Mouse (Mus musculus): Measurements from ENCODE around the gene Nat8f1. TPM values are rescaled to one million over a fixed set of nuclear protein-coding genes. Genes with fewer than 3 reads are reported as not detected.
"Not testable (repeated sequence)": the region's sequence is repeated elsewhere in the genome, so short reads cannot be mapped to it uniquely, and the experiment has no call there.

The Nat8f1 gene
- polyA plus RNA-seq, 2 experiments: 4.7 to 6.6 TPM

DNA sequence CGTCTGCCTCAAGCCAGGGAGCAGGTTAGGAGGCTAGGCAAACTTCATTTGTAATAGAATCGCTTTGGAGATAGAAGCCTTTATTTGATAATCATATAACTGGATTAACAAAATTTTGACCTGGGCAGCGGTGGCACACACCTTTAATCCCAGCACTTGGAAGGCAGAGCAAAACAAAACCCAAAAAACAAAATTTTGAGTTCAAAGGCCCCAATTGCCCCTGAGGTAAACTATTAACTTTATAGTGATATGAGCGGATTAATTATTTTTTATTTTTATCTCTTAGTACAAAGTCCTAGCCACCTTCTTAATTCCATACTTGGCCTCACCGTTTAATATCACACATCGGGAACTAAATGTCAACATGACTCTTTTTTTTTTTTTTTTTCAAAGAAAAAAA is 1.1 kb upstream of the Nat8f1 start:
- peaks cover 11 to 14% of the 10 kb centered on the region in 2 experiments for H3K4me1 ChIP-seq (replicated peaks; ENCODE audit: control insufficient read depth in 2 of 2, insufficient read depth in 2 of 2, low read length in 1 of 2)
- peak overlapping the region; percentile 75 for H3K27ac ChIP-seq
- no peak for DNase-seq (ENCODE audit: low read depth in 3 of 3, low spot score in 3 of 3)
- peak overlapping the region; percentile 67 for H3K9ac ChIP-seq (replicated peaks)
- TF ChIP-seq CTCF (IDR thresholded peaks at IDR 0.05; ENCODE audit: low read depth) (no peak), EP300 (IDR thresholded peaks at IDR 0.05; ENCODE audit: low read depth) (no peak)
- WGBS (ENCODE audit: insufficient replicate concordance): 67% methylated on average over 6 of the region's 6 CpGs
- no peaks in the 10 kb centered on the region for H3K9me3 ChIP-seq (ENCODE audit: control insufficient read depth, low read length)
- H3K36me3 ChIP-seq (replicated peaks; ENCODE audit: control insufficient read depth, insufficient read depth, low read depth): no peaks in the 10 kb centered on the region
- H3K4me3 ChIP-seq (ENCODE audit: insufficient read depth in 1 of 2, low read depth in 2 of 2, low read length in 2 of 2): peak overlapping the region; percentile 75 to 78
- no peaks in the 10 kb centered on the region for H3K27me3 ChIP-seq (ENCODE audit: control insufficient read depth, insufficient read depth, low read length)
- ATAC-seq (ENCODE audit: insufficient read depth): no peak
- peak overlapping the region; percentile 94 for H3K4me2 ChIP-seq (ENCODE audit: low read depth)

DNA sequence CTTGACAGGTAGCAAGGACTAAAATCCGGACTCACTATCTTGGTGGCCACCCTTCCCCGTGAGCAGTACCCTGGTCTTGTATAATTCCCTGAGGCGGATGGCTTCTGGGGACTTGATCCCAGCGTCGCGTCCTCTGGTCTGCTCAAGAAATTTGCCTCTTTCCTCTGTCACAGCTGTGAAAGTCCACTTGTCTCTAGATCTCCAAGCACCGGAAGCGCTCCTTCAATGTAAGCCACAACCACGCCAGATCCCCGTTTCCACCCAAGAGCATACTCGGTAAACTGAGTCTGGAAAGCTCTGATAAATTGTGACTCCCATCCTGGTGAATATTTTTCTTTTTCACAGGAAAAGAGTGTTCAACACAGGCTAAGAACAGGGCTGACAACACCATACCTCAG is 347 bp downstream of the Nat8f1 start:
- peak overlapping the region; percentile 75 to 78 for H3K4me3 ChIP-seq (ENCODE audit: insufficient read depth in 1 of 2, low read depth in 2 of 2, low read length in 2 of 2)
- peak overlapping the region; percentile 81 for H3K9ac ChIP-seq (replicated peaks)
- no peaks in the 10 kb centered on the region for H3K36me3 ChIP-seq (replicated peaks; ENCODE audit: control insufficient read depth, insufficient read depth, low read depth)
- H3K27ac ChIP-seq: peak overlapping the region; percentile 75
- DNase-seq (ENCODE audit: low read depth in 3 of 3, low spot score in 3 of 3) (no peak), ATAC-seq (ENCODE audit: insufficient read depth) (0 out of 2 replicates have a peak, but pooled peaks have one; percentile 2)
- TF ChIP-seq EP300 (IDR thresholded peaks at IDR 0.05; ENCODE audit: low read depth) (no peak), CTCF (IDR thresholded peaks at IDR 0.05; ENCODE audit: low read depth) (no peak)
- 3% methylated on average over 11 of the region's 11 CpGs for WGBS (ENCODE audit: insufficient replicate concordance)
- peak overlapping the region; percentile 94 for H3K4me2 ChIP-seq (ENCODE audit: low read depth)
- no peaks in the 10 kb centered on the region for H3K9me3 ChIP-seq (ENCODE audit: control insufficient read depth, low read length)
- H3K4me1 ChIP-seq (replicated peaks; ENCODE audit: control insufficient read depth in 2 of 2, insufficient read depth in 2 of 2, low read length in 1 of 2): peaks cover 11 to 16% of the 10 kb centered on the region in 2 experiments
- H3K27me3 ChIP-seq (ENCODE audit: control insufficient read depth, insufficient read depth, low read length): no peaks in the 10 kb centered on the region

DNA sequence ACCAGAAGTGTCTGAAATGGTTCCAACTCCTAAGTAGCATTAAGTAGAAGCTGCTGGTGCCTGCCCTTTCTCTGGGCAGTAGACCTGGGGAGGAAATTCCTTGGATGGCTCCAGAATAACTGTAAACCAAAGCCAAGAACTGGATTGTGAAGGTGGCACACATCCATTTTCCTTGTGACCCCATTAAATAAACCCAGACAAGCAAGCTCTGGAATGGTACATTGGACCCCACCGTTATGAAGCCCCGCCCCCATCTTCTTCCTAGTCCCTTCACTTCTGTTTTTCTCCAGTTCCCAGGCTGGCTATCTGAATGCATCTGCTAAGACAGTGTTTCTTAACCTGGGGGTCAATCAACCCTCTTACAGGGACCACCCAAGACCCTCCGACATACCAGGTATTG is 3.9 kb downstream of the Nat8f1 start, which contains the start of gene Tprkb:
TSS of gene Tprkb (plus strand) at position 279 of the 400 bp plus-strand sequence.
- Histone ChIP-seq H3K4me3 (ENCODE audit: insufficient read depth in 1 of 2, low read depth in 2 of 2, low read length in 2 of 2) (no peak within 1 kb of the TSS), H3K4me1 (replicated peaks; ENCODE audit: control insufficient read depth in 2 of 2, insufficient read depth in 2 of 2, low read length in 1 of 2) (peaks cover 10 to 16% of the 10 kb centered on the region in 2 experiments), H3K27ac (no peak within 1 kb of the TSS), H3K4me2 (ENCODE audit: low read depth) (no peak within 1 kb of the TSS), H3K27me3 (ENCODE audit: control insufficient read depth, insufficient read depth, low read length) (no peaks in the 10 kb centered on the region), H3K9ac (replicated peaks) (no peak within 1 kb of the TSS), H3K36me3 (replicated peaks; ENCODE audit: control insufficient read depth, insufficient read depth, low read depth) (no peaks in the 10 kb centered on the region), H3K9me3 (ENCODE audit: control insufficient read depth, low read length) (no peaks in the 10 kb centered on the region)
- TF ChIP-seq CTCF (IDR thresholded peaks at IDR 0.05; ENCODE audit: low read depth): no peak
- TF ChIP-seq EP300 (IDR thresholded peaks at IDR 0.05; ENCODE audit: low read depth): no peak
- no peak for ATAC-seq (ENCODE audit: insufficient read depth)
- DNase-seq (ENCODE audit: low read depth in 3 of 3, low spot score in 3 of 3): no peak
- WGBS (ENCODE audit: insufficient replicate concordance): 57% methylated on average over 3 of the region's 3 CpGs

DNA sequence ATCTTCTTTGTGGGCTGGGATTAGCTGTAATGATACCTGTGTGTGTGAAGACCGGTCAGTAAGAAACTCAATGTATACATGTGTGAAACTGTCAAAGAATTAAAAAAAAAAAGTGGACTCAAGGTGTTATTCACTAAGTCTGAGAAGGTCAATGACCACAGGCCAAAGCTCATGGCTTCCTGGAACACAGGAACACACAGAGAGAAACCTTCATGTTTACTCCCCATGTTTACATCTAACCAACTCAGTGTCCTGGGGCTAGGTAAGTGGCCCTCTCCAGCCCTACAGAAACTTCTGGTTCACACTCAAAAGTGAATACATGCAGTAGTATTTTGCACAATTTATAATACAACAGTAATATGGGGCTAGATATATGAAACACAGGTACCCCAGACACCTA is 5.8 kb downstream of the Nat8f1 start:
- Histone ChIP-seq H3K9me3 (ENCODE audit: control insufficient read depth, low read length) (no peaks in the 10 kb centered on the region), H3K27ac (no peak overlapping the region), H3K36me3 (replicated peaks; ENCODE audit: control insufficient read depth, insufficient read depth, low read depth) (no peaks in the 10 kb centered on the region), H3K9ac (replicated peaks) (no peak overlapping the region), H3K4me2 (ENCODE audit: low read depth) (no peak overlapping the region), H3K27me3 (ENCODE audit: control insufficient read depth, insufficient read depth, low read length) (no peaks in the 10 kb centered on the region), H3K4me3 (ENCODE audit: insufficient read depth in 1 of 2, low read depth in 2 of 2, low read length in 2 of 2) (no peak overlapping the region), H3K4me1 (replicated peaks; ENCODE audit: control insufficient read depth in 2 of 2, insufficient read depth in 2 of 2, low read length in 1 of 2) (peaks cover 5 to 8% of the 10 kb centered on the region in 2 experiments)
- DNase-seq (ENCODE audit: low read depth in 3 of 3, low spot score in 3 of 3): no peak
- WGBS (ENCODE audit: insufficient replicate concordance): 83% methylated on average over 1 of the region's 1 CpGs
- TF ChIP-seq CTCF (IDR thresholded peaks at IDR 0.05; ENCODE audit: low read depth): no peak
- no peak for TF ChIP-seq EP300 (IDR thresholded peaks at IDR 0.05; ENCODE audit: low read depth)
- ATAC-seq (ENCODE audit: insufficient read depth): no peak

DNA sequence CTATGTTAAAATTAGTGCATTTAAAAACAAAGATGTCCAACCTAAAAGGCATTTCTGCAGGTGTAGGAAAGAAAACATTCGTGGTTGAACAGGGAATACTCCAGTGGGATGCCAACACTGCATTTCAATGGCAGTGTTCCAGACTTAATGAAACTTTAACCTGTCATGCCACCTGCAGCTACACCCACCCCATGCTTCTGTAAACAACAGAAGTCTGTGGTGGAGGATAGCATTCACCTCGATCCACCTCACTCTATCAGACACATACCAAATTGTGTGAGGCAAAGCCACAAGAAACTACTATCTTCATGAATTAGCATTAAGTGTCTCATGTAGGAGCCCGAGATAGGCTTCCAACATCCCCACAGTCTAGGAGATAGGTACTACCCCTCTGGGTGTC is 7.1 kb downstream of the Nat8f1 start:
- TF ChIP-seq EP300 (IDR thresholded peaks at IDR 0.05; ENCODE audit: low read depth): no peak
- no peak for TF ChIP-seq CTCF (IDR thresholded peaks at IDR 0.05; ENCODE audit: low read depth)
- ATAC-seq (ENCODE audit: insufficient read depth) (no peak), DNase-seq (ENCODE audit: low read depth in 3 of 3, low spot score in 3 of 3) (no peak)
- no peak overlapping the region for H3K4me2 ChIP-seq (ENCODE audit: low read depth)
- no peaks in the 10 kb centered on the region for H3K27me3 ChIP-seq (ENCODE audit: control insufficient read depth, insufficient read depth, low read length)
- no peak overlapping the region for H3K27ac ChIP-seq
- 28% methylated on average over 3 of the region's 3 CpGs for WGBS (ENCODE audit: insufficient replicate concordance)
- H3K9ac ChIP-seq (replicated peaks): no peak overlapping the region
- H3K4me3 ChIP-seq (ENCODE audit: insufficient read depth in 1 of 2, low read depth in 2 of 2, low read length in 2 of 2): no peak overlapping the region
- no peaks in the 10 kb centered on the region for H3K9me3 ChIP-seq (ENCODE audit: control insufficient read depth, low read length)
- peaks cover 0 to 4% of the 10 kb centered on the region in 2 experiments; a peak in 1 of 4 replicates for H3K4me1 ChIP-seq (replicated peaks; ENCODE audit: control insufficient read depth in 2 of 2, insufficient read depth in 2 of 2, low read length in 1 of 2)
- no peaks in the 10 kb centered on the region for H3K36me3 ChIP-seq (replicated peaks; ENCODE audit: control insufficient read depth, insufficient read depth, low read depth)

DNA sequence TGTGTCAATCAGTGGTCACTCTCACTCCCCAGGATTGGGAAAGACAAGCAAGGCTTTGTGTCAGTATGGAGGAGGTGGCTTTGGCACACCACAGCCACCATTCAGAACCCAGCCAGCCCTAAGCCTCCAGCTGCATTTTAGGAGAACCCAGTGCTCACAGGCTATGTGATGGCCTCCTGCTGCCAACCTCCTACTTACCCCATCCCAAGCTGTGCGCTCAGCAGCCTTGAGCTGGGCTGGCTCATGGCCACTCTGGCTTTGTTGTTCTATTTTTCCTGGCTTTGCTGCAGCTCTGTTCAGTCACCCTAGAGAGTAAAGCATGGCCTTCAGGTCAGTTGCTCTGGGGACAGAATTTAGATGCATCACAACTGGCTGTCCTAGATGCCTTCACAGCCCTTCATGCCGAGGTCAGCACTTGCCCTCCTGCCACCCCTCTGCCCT is 8.6 kb downstream of the Nat8f1 start:
- H3K4me2 ChIP-seq (ENCODE audit: low read depth); H3K27me3 ChIP-seq (ENCODE audit: control insufficient read depth, insufficient read depth, low read length); H3K27ac ChIP-seq; H3K9ac ChIP-seq (replicated peaks); ATAC-seq (ENCODE audit: insufficient read depth); H3K4me3 ChIP-seq (ENCODE audit: insufficient read depth in 1 of 2, low read depth in 2 of 2, low read length in 2 of 2); H3K9me3 ChIP-seq (ENCODE audit: control insufficient read depth, low read length); H3K36me3 ChIP-seq (replicated peaks; ENCODE audit: control insufficient read depth, insufficient read depth, low read depth); H3K4me1 ChIP-seq (replicated peaks; ENCODE audit: control insufficient read depth in 2 of 2, insufficient read depth in 2 of 2, low read length in 1 of 2); DNase-seq (ENCODE audit: low read depth in 3 of 3, low spot score in 3 of 3): not testable (repeated sequence)
- WGBS (ENCODE audit: insufficient replicate concordance): 55% methylated on average over 2 of the region's 2 CpGs

All from liver, embryonic 14.5 days (tissue).